Mouse (Mus musculus) bone marrow, adult 2 months (tissue): Measurements from ENCODE around the gene Sdk1.

Experiments used
- CTCF ChIP-seq: fragments of 200-500 bp; IDR thresholded peaks from 2 replicates; pipeline ENCODE4 v1.5.1; 2011; ENCODE audit warnings: low read length, control low read depth; ENCODE audit not compliant: control insufficient read depth, insufficient read depth
- POLR2A ChIP-seq: fragments of 200-500 bp; IDR thresholded peaks from 2 replicates; pipeline ENCODE4 v1.6.1; 2011; ENCODE audit warnings: low read depth, mild to moderate bottlenecking, control low read depth, low read length, borderline replicate concordance; ENCODE audit not compliant: control insufficient read depth

DNA sequence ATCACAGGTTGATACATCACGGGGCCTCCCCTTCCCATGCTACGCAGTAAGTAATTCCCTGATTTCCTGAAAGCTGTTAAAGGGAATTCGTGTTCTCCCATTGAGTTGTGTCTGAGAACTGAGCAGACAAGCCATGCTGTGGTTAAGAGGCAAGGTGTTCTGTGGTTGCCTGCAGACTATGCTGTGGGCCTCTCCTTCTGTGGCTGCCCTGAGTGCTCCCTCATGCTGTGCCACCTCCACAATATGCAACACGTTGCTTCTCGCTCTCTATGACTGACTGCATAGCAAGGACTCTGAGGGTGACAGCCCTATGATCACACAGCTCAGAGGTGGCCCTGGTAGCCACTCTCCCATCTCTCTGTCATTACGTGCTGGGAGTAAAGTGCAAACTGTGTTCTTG, 797.9 kb downstream of the Sdk1 start:
- no peak for TF ChIP-seq CTCF
- no peak for TF ChIP-seq POLR2A
